Mouse (Mus musculus): Measurements from ENCODE around the gene Erc2.

- TF ChIP-seq CTCF (IDR thresholded peaks at IDR 0.05; ENCODE audit: low read depth) (no peak), EP300 (IDR thresholded peaks at IDR 0.05; ENCODE audit: low read depth) (no peak)
These were observed 893.1 kb downstream of the Erc2 start for GRCm38 (mm10) chr14:28515331-28515730.

All from liver, embryonic 14.5 days (tissue).